Mouse (Mus musculus) stomach, embryonic 16.5 days (tissue): Measurements from ENCODE around the gene Cmbl. TPM values are rescaled to one million over a fixed set of nuclear protein-coding genes. Genes with fewer than 3 reads are reported as not detected.

Experiments
- ATAC-seq: fragments of 200-750 bp; cut with Nextera tagmentation; 2 replicates; pipeline ENCODE4 v1.8.0; 2017; ENCODE audit warnings: moderate number of reproducible peaks, moderate TSS enrichment; ENCODE audit not compliant: insufficient read depth, low FRiP score
- H3K27ac ChIP-seq: fragments of 300-500 bp; sonication (generic); 2 replicates; pipeline ENCODE4 v1.5.1; 2014; ENCODE audit warnings: low read length
- H3K27me3 ChIP-seq: fragments of 300-500 bp; sonication (generic); 2 replicates; pipeline ENCODE4 v1.6.1; 2014; ENCODE audit warnings: low read length, control low read depth, mixed read lengths; ENCODE audit not compliant: control insufficient read depth, insufficient read depth
- H3K36me3 ChIP-seq: fragments of 300-500 bp; sonication (generic); 2 replicates; pipeline ENCODE4 v1.6.1; 2014; ENCODE audit warnings: low read length; ENCODE audit not compliant: control insufficient read depth, insufficient read depth
- H3K4me1 ChIP-seq: fragments of 300-500 bp; sonication (generic); 2 replicates; pipeline ENCODE4 v1.6.1; 2014; ENCODE audit warnings: low read length, control low read depth, mixed read lengths; ENCODE audit not compliant: control insufficient read depth, insufficient read depth
- H3K4me2 ChIP-seq: fragments of 300-500 bp; sonication (generic); 2 replicates; pipeline ENCODE4 v1.6.1; 2014; ENCODE audit warnings: low read depth, low read length, mixed read lengths
- H3K4me3 ChIP-seq: fragments of 300-500 bp; sonication (generic); replicated peaks from 2 replicates; pipeline ENCODE4 v1.5.1; 2014; ENCODE audit warnings: mild to moderate bottlenecking, low read length
- H3K9ac ChIP-seq: fragments of 300-500 bp; sonication (generic); 2 replicates; pipeline ENCODE4 v1.6.1; 2014; ENCODE audit warnings: low read length
- H3K9me3 ChIP-seq: fragments of 300-500 bp; sonication (generic); replicated peaks from 2 replicates; pipeline ENCODE4 v1.6.1; 2016; ENCODE audit warnings: low read length, control low read depth; ENCODE audit not compliant: control insufficient read depth
- WGBS: fragments of 180-500 bp; shearing (Covaris S2); extraction: QIAGEN DNeasy Blood & Tissue Kit; methylation state at CpG from one replicate; pipeline ENCODE4 v1.1.7; 2014; 5-methylcytosine and 5-hydroxymethylcytosine counted together
- polyA plus RNA-seq: library from polyadenylated mRNA; unstranded; fragments of >200 nt; fragmentation: Nextera tagmentation; extraction: Ambion mirVana; gene quantifications from 2 replicates; pipeline ENCODE4 v1.2.1, GENCODE M21; 2015

The Cmbl gene
- polyA plus RNA-seq, 1 experiment from 2014 or later = 24.3 TPM

GRCm38 (mm10) chr15:31586088-31586487 lies 20.9 kb downstream of the Cmbl start:
- Histone ChIP-seq H3K4me2 (no peak overlapping the region), H3K4me1 (no peaks in the 10 kb centered on the region), H3K9me3 (no peaks in the 10 kb centered on the region), H3K27ac (no peak overlapping the region), H3K36me3 (peaks cover 17% of the 10 kb centered on the region), H3K9ac (no peak overlapping the region), H3K4me3 (no peak overlapping the region), H3K27me3 (no peaks in the 10 kb centered on the region)
- WGBS = 79% methylated on average over 5 of the region's 5 CpGs
- no peak for ATAC-seq

DNA sequence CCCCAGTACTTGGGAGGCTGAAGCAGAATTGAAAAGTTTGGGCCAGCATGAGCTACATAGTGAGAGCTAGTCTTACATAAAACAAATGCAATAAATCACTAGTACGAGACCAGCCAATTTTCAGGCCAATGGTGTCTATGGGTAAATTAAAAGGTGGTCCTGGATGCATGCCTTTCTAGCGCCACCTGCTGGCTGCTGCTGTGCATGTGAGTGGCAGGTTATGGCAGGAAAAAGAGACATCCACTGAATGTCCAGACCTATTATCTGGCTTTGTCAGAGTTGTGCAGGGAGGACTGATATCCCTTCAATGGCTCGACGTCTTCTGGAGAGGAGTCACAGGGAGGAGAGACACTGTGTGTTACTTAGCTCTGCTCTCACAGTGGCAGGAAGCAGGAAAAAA lies 21.3 kb downstream of the Cmbl start:
- peaks cover 20% of the 10 kb centered on the region for H3K36me3 ChIP-seq
- H3K4me1 ChIP-seq = no peaks in the 10 kb centered on the region
- no peak overlapping the region for H3K9ac ChIP-seq
- no peaks in the 10 kb centered on the region for H3K27me3 ChIP-seq
- no peak overlapping the region for H3K4me2 ChIP-seq
- H3K9me3 ChIP-seq = no peaks in the 10 kb centered on the region
- ATAC-seq = peak; percentile 44
- H3K4me3 ChIP-seq = no peak overlapping the region
- H3K27ac ChIP-seq = no peak overlapping the region
- 3% methylated on average over 4 of the region's 4 CpGs for WGBS

GRCm38 (mm10) chr15:31587789-31588188 lies 22.6 kb downstream of the Cmbl start:
- WGBS = 72% methylated on average over 2 of the region's 2 CpGs

GRCm38 (mm10) chr15:31588989-31589640 lies 23.9 kb downstream of the Cmbl start:
- Histone ChIP-seq H3K4me1 (no peaks in the 10 kb centered on the region), H3K9me3 (no peaks in the 10 kb centered on the region), H3K27ac (no peak overlapping the region), H3K4me3 (no peak overlapping the region), H3K27me3 (no peaks in the 10 kb centered on the region), H3K4me2 (no peak overlapping the region), H3K9ac (no peak overlapping the region), H3K36me3 (peaks cover 40% of the 10 kb centered on the region)
- no peak; the same call in 1 of the 2 replicates for ATAC-seq
- 56% methylated on average over 8 of the region's 8 CpGs for WGBS

More at GRCm38 (mm10) chr15:31587789-31588188, 22.6 kb downstream of the Cmbl start:
- Histone ChIP-seq H3K4me3 (no peak overlapping the region), H3K27me3 (no peaks in the 10 kb centered on the region), H3K9me3 (no peaks in the 10 kb centered on the region), H3K9ac (no peak overlapping the region), H3K4me1 (no peaks in the 10 kb centered on the region), H3K36me3 (peaks cover 30% of the 10 kb centered on the region), H3K27ac (no peak overlapping the region), H3K4me2 (no peak overlapping the region)
- no peak for ATAC-seq

- no peaks in the 10 kb centered on the region for H3K9me3 ChIP-seq
- H3K4me2 ChIP-seq = no peak overlapping the region
- 85% methylated on average over 5 of the region's 5 CpGs for WGBS
- H3K4me1 ChIP-seq = no peaks in the 10 kb centered on the region
- no peak overlapping the region for H3K27ac ChIP-seq
- H3K4me3 ChIP-seq = no peak overlapping the region
- peaks cover 43% of the 10 kb centered on the region for H3K36me3 ChIP-seq
- no peak for ATAC-seq
- H3K27me3 ChIP-seq = no peaks in the 10 kb centered on the region
- no peak overlapping the region for H3K9ac ChIP-seq
Measured at GRCm38 (mm10) chr15:31590176-31590575, 25.0 kb downstream of the Cmbl start.

- Histone ChIP-seq H3K4me1 (no peaks in the 10 kb centered on the region), H3K9ac (no peak overlapping the region), H3K9me3 (no peaks in the 10 kb centered on the region), H3K4me3 (no peak overlapping the region), H3K36me3 (peaks cover 43% of the 10 kb centered on the region), H3K27me3 (no peaks in the 10 kb centered on the region), H3K27ac (no peak overlapping the region), H3K4me2 (no peak overlapping the region)
- ATAC-seq = no peak
- WGBS = 83% methylated on average over 8 of the region's 8 CpGs
Measured at GRCm38 (mm10) chr15:31592531-31592930, 27.3 kb downstream of the Cmbl start.

DNA sequence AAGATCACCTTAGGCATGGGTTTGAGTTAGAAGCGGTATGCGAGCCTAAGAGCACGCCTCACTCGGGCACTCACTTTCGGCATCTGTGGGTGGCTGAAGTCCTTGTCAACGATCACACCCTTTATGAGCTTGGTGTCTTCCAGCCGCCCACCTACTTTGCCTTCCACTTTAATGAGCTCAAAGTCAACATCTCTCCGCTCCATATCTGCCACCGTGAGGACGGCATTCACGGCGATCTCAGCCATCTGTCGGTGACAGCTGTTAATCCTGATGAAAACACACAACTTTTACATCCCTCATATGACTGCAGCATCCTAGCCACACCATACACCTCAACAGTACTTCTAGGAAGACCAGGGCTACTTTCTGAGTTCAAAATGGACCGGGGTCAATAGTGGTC lies 29.1 kb downstream of the Cmbl start:
- no peaks in the 10 kb centered on the region for H3K9me3 ChIP-seq
- H3K9ac ChIP-seq = no peak overlapping the region
- no peaks in the 10 kb centered on the region for H3K27me3 ChIP-seq
- H3K4me2 ChIP-seq = no peak overlapping the region
- 82% methylated on average over 14 of the region's 14 CpGs for WGBS
- ATAC-seq = no peak
- no peak overlapping the region for H3K27ac ChIP-seq
- peaks cover under 1% of the 10 kb centered on the region; the same call in 1 of the 2 replicates for H3K4me1 ChIP-seq
- H3K4me3 ChIP-seq = no peak overlapping the region
- H3K36me3 ChIP-seq = peaks cover 43% of the 10 kb centered on the region

GRCm38 (mm10) chr15:31595651-31596050 lies 30.5 kb downstream of the Cmbl start:
- Histone ChIP-seq H3K4me2 (no peak overlapping the region), H3K9ac (no peak overlapping the region), H3K4me1 (peaks cover 10% of the 10 kb centered on the region), H3K27ac (peak overlapping the region; percentile 16; the same call in 1 of the 2 replicates), H3K9me3 (no peaks in the 10 kb centered on the region), H3K27me3 (no peaks in the 10 kb centered on the region), H3K36me3 (peaks cover 31% of the 10 kb centered on the region), H3K4me3 (no peak overlapping the region)
- 59% methylated on average over 7 of the region's 7 CpGs for WGBS
- 0 out of 2 replicates have a peak, but pooled peaks have one; percentile 45 for ATAC-seq

DNA sequence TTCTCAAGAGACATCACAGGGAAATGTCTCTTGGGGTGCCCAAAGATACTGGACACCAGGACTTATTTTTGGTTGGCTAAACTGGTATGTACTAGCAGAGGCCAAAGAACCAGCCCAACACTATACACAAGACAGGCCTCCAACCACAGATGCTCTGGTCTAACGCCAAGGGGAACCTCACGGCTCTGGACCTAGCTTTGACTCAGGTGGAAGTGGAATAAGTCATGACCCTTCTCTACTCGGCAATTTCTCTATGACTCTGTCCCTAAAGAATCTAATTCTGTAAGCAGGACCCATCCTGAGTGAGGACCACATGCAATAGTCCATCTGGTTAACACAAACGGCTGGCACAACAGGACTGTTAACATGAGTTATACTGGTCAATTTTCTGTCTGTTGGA lies 34.6 kb downstream of the Cmbl start:
- H3K27ac ChIP-seq = no peak overlapping the region
- peak overlapping the region; percentile 80 for H3K4me3 ChIP-seq
- WGBS = 49% methylated on average over 4 of the region's 4 CpGs
- no peak overlapping the region for H3K9ac ChIP-seq
- peak overlapping the region; percentile 65 for H3K4me2 ChIP-seq
- peaks cover 17% of the 10 kb centered on the region for H3K4me1 ChIP-seq
- no peaks in the 10 kb centered on the region for H3K27me3 ChIP-seq
- H3K36me3 ChIP-seq = no peaks in the 10 kb centered on the region; the same call in 1 of the 2 replicates
- no peak for ATAC-seq
- H3K9me3 ChIP-seq = no peaks in the 10 kb centered on the region
